Mouse (Mus musculus) ES-Bruce4 (cell line): ENCODE measurements around the gene Ugt1a7c.

ENCODE experiments used
- CTCF ChIP-seq: IDR thresholded peaks from one replicate; pipeline ENCODE4 v1.8.1; 2011; ENCODE audit warnings: low read depth, low read length
- EP300 ChIP-seq: IDR thresholded peaks from 2 replicates; pipeline ENCODE4 v1.6.1; 2011; ENCODE audit warnings: low read depth, low read length; ENCODE audit not compliant: insufficient read depth
- POLR2A ChIP-seq: IDR thresholded peaks from one replicate; pipeline ENCODE4 v1.8.1; 2011; ENCODE audit warnings: low read length; ENCODE audit not compliant: insufficient read depth

DNA sequence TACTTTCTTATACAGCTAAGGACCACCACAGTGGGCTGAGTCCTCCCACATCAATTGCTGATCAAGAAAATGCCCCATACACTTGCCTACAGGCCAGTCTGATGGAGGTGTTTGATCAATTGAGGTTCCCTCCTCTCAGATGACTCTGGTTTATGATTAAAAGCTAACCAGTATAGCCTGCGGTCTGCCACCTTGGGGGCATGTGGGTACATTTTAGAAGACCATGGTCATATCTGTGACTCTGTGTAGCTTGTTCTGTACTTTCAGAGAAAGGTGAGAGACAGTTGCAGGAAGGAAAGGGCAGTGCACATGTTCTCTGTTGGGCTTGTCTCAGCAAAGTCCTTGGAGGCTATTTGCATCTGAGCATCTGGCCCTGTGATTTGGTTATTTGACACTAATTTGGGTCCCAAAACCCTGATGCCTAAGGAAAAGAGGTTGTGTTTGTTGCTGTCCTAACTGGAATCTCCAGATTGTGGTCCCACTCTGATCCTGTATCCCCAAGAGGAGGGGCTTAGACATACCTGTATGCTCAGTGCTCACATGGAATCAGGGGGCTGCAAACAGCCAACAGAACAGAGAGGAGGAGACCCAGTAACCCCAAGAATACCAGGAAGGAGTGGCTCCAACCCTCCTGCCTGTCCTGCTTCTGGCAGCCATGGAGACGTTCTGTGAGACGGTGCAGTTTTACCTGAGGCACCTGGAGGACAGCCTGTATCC is 138.0 kb downstream of the Ugt1a7c start:
- no peak for TF ChIP-seq CTCF
- no peak for TF ChIP-seq POLR2A
- TF ChIP-seq EP300 = no peak
